Mouse (Mus musculus) testis, adult 2 months (tissue): Measurements from ENCODE around the gene Lbr.

Experiments
- CTCF ChIP-seq: fragments of 200-500 bp; IDR thresholded peaks from 2 replicates; pipeline ENCODE4 v1.5.1; 2012; ENCODE audit warnings: low read depth, mild to moderate bottlenecking, inconsistent platforms, low read length, moderate library complexity; ENCODE audit not compliant: control insufficient read depth, insufficient read depth, insufficient replicate concordance
- POLR2A ChIP-seq: fragments of 200-500 bp; IDR thresholded peaks from 2 replicates; pipeline ENCODE4 v1.6.1; 2012; ENCODE audit warnings: low read depth, mild to moderate bottlenecking, inconsistent platforms, low read length, moderate library complexity; ENCODE audit not compliant: control insufficient read depth

GRCm38 (mm10) chr1:181872639-181873038, 29.8 kb upstream of the Lbr start:
- TF ChIP-seq POLR2A = no peak
- TF ChIP-seq CTCF = no peak
